Mouse (Mus musculus) CH12.LX (cell line): Measurements from ENCODE around the gene Nhej1.

ENCODE experiments used
- CHD1 ChIP-seq: IDR thresholded peaks from 2 replicates; pipeline ENCODE4 v1.6.1; 2012; ENCODE audit warnings: low read depth, low read length, improper control_type of control experiment, inconsistent platforms
- CHD2 ChIP-seq: IDR thresholded peaks from 2 replicates; pipeline ENCODE4 v1.6.1; 2011; ENCODE audit warnings: low read length, improper control_type of control experiment
- CTCF ChIP-seq, 2 experiments: IDR thresholded peaks in 1 of 2; conservative IDR thresholded peaks in 1 of 2; 2 replicates each; pipeline ENCODE4 v1.5.1; 2011 to 2012; ENCODE audit warnings: low read depth in 2 of 2, low read length in 2 of 2, improper control_type of control experiment in 1 of 2, inconsistent platforms in 1 of 2, mild to moderate bottlenecking in 1 of 2, moderate library complexity in 1 of 2
- EP300 ChIP-seq: IDR thresholded peaks from 2 replicates; pipeline ENCODE4 v1.6.1; 2011; ENCODE audit warnings: low read length, improper control_type of control experiment
- ETS1 ChIP-seq: conservative IDR thresholded peaks from 2 replicates; pipeline ENCODE4 v1.6.1; 2012; ENCODE audit warnings: low read depth, mild to moderate bottlenecking, inconsistent platforms, low read length, improper control_type of control experiment, moderate library complexity
- KAT2A ChIP-seq: IDR thresholded peaks from 2 replicates; pipeline ENCODE4 v1.6.1; 2012; ENCODE audit warnings: low read length, improper control_type of control experiment, inconsistent platforms; ENCODE audit not compliant: insufficient replicate concordance
- MAZ ChIP-seq: IDR thresholded peaks from 2 replicates; pipeline ENCODE4 v1.6.1; 2012; ENCODE audit warnings: low read depth, mild to moderate bottlenecking, inconsistent platforms, low read length, improper control_type of control experiment, moderate library complexity
- POLR2A ChIP-seq: IDR thresholded peaks from 2 replicates; pipeline ENCODE4 v1.6.1; 2011; ENCODE audit warnings: low read depth, mild to moderate bottlenecking, improper control_type of control experiment, low read length
- SMC3 ChIP-seq: IDR thresholded peaks from 2 replicates; pipeline ENCODE4 v1.6.1; 2011; ENCODE audit warnings: low read depth, low read length, improper control_type of control experiment
- TCF12 ChIP-seq: IDR thresholded peaks from 2 replicates; pipeline ENCODE4 v1.6.1; 2014; ENCODE audit warnings: low read depth, mild to moderate bottlenecking, inconsistent platforms, low read length, improper control_type of control experiment
- ZNF384 ChIP-seq: IDR thresholded peaks from 2 replicates; pipeline ENCODE4 v1.6.1; 2012; ENCODE audit warnings: low read depth, low read length, improper control_type of control experiment, inconsistent platforms

DNA sequence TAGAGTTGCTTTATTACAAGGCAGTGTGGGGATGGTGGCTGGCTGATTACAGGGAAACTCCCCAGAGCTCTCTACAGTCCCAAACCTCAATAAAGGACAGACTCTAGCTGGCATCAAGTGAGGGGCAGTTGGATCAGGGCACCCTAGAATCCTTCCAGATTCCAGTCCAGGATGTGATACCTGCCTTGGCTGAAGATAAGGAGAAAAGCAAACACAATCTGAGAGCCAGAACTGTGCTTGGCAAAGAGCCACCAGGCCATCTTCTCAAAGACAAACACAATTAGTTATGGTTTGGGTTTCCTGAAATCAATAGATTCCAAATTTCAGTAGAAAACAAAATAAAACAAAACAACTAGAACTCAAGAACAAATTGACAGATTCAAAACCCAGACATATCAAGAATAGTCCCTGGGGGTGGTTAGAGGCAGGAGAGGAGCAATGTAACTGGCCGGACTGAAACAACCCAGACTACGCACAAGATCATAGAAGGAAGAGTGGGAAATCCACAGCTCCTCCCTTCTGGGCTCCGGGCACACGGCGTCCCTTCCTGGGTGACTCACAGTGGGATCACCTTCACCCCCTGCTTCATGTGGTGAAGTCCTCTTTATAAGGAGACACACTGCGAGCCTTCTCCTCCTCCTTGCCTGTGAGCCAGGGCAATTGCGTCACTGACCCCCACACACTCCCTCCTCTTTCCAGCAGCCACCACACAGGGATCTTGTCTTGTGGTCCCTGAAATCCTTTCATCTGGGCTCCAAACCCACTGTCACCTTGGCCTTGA, 100.4 kb downstream of the Nhej1 start:
- TF ChIP-seq CTCF (conservative IDR thresholded peaks at IDR 0.05 in 1 of 2, IDR thresholded peaks at IDR 0.05 in 1 of 2; ENCODE audit: low read depth in 2 of 2, low read length in 2 of 2) (no peak), KAT2A (no peak), SMC3 (no peak), CHD2 (no peak), EP300 (no peak), CHD1 (no peak), ETS1 (no peak), POLR2A (no peak), TCF12 (no peak), ZNF384 (no peak), MAZ (no peak)
